Mouse (Mus musculus): Measurements from ENCODE around the gene Ubac1.

Ubac1 gene

DNA sequence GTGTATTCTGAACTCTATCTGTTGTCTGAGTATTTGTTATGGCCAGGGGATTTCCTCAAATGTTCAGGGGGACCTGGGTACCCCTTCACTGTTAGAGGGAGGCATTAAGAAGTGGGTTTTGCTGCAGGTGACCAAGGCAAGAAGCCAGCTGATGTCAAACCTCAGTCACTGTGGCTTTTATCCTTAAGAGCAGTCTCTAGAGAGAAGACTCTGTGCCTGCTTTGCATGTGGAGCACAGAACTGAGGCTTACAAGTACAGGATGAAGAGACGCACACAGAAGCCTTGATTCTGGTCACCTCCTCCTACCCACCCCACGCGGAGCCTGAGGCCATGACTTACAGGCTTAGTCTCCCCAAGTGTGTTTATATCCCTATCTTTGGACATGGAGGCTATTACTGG lies 72.3 kb downstream of the Ubac1 start:
- no peak for DNase-seq

Data from thymus, postnatal 4 days (tissue).